Mouse (Mus musculus) embryonic fibroblast, embryonic 13.5 days (primary cell): ENCODE results near the gene Cmbl.

ENCODE experiments used
- CTCF ChIP-seq: IDR thresholded peaks from 2 replicates; pipeline ENCODE4 v1.5.1; 2011; ENCODE audit warnings: mild to moderate bottlenecking, control low read depth, low read length, moderate library complexity, borderline replicate concordance; ENCODE audit not compliant: insufficient read depth
- POLR2A ChIP-seq: IDR thresholded peaks from 2 replicates; pipeline ENCODE4 v1.6.1; 2011; ENCODE audit warnings: low read depth, mild to moderate bottlenecking, control low read depth, low read length, moderate library complexity

DNA sequence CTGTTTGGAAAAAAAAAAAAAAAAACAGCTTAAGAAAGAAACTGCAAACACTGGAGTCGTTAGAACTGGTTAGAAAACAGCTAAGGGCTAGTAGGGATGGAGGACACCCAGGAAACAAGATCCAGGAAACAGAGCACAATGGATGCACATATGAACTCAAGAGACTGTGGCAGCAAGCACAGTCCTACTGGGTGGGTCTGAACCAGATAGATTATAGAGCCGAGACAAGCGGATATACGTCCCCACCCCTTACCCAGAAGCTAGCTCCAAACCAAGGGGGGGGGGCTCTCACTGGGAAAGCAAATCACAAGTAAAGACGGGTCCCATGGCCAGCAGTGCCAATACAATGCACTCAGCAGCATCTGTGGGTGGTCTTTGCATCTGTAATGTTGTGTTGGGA lies 46.2 kb upstream of the Cmbl start:
- no peak for TF ChIP-seq CTCF
- no peak for TF ChIP-seq POLR2A
